Mouse (Mus musculus) bone marrow, adult 2 months (tissue): ENCODE data around the gene Med26.

ENCODE experiments used
- CTCF ChIP-seq: fragments of 200-500 bp; IDR thresholded peaks from 2 replicates; pipeline ENCODE4 v1.5.1; 2011; ENCODE audit warnings: low read length, control low read depth; ENCODE audit not compliant: control insufficient read depth, insufficient read depth
- POLR2A ChIP-seq: fragments of 200-500 bp; IDR thresholded peaks from 2 replicates; pipeline ENCODE4 v1.6.1; 2011; ENCODE audit warnings: low read depth, mild to moderate bottlenecking, control low read depth, low read length, borderline replicate concordance; ENCODE audit not compliant: control insufficient read depth

- TF ChIP-seq CTCF (no peak), POLR2A (no peak)
These were observed 103.0 kb downstream of the Med26 start for GRCm38 (mm10) chr8:72445071-72445470.
